Mouse (Mus musculus) kidney, embryonic 15.5 days (tissue): ENCODE data around the gene Anks1b. TPM values are rescaled to one million over a fixed set of nuclear protein-coding genes. Genes with fewer than 3 reads are reported as not detected.

Experiments used
- ATAC-seq: fragments of 200-750 bp; cut with Nextera tagmentation; replicated peaks from 2 replicates; pipeline ENCODE4 v1.8.0; 2017; ENCODE audit warnings: moderate TSS enrichment; ENCODE audit not compliant: low FRiP score
- H3K27ac ChIP-seq: fragments of 300-500 bp; sonication (generic); 2 replicates; pipeline ENCODE4 v1.5.1; 2015; ENCODE audit warnings: mild to moderate bottlenecking, inconsistent platforms
- H3K27me3 ChIP-seq: fragments of 300-500 bp; sonication (generic); 2 replicates; pipeline ENCODE4 v1.6.1; 2015; ENCODE audit warnings: inconsistent platforms
- H3K36me3 ChIP-seq: fragments of 300-500 bp; sonication (generic); 2 replicates; pipeline ENCODE4 v1.6.1; 2015; ENCODE audit warnings: inconsistent platforms
- H3K4me1 ChIP-seq: fragments of 300-500 bp; sonication (generic); 2 replicates; pipeline ENCODE4 v1.6.1; 2015; ENCODE audit warnings: inconsistent platforms
- H3K4me2 ChIP-seq: fragments of 300-500 bp; sonication (generic); 2 replicates; pipeline ENCODE4 v1.6.1; 2015; ENCODE audit warnings: moderate library complexity, mild to moderate bottlenecking, inconsistent platforms
- H3K4me3 ChIP-seq: fragments of 300-500 bp; sonication (generic); replicated peaks from 2 replicates; pipeline ENCODE4 v1.5.1; 2015; ENCODE audit warnings: mild to moderate bottlenecking, inconsistent platforms
- H3K9ac ChIP-seq: fragments of 300-500 bp; sonication (generic); 2 replicates; pipeline ENCODE4 v1.6.1; 2015; ENCODE audit warnings: mild to moderate bottlenecking, inconsistent platforms
- H3K9me3 ChIP-seq: fragments of 300-500 bp; sonication (generic); replicated peaks from 2 replicates; pipeline ENCODE4 v1.6.1; 2016; ENCODE audit warnings: inconsistent platforms
- WGBS: fragments of 180-500 bp; shearing (Covaris S2); methylation state at CpG from one replicate; pipeline ENCODE4 v1.1.7; 2015; ENCODE audit warnings: mixed read lengths; 5-methylcytosine and 5-hydroxymethylcytosine counted together
- polyA plus RNA-seq: library from polyadenylated mRNA; unstranded; fragments of >200 nt; fragmentation: Nextera tagmentation; extraction: Ambion mirVana; gene quantifications from 2 replicates; pipeline ENCODE4 v1.2.1, GENCODE M21; 2015

The Anks1b gene
- polyA plus RNA-seq, 1 experiment from 2014 or later, result 4.1 TPM

- Histone ChIP-seq H3K9me3 (no peaks in the 10 kb centered on the region), H3K27me3 (no peaks in the 10 kb centered on the region), H3K4me3 (no peak overlapping the region), H3K4me2 (no peak overlapping the region), H3K36me3 (no peaks in the 10 kb centered on the region), H3K27ac (no peak overlapping the region), H3K9ac (no peak overlapping the region), H3K4me1 (no peaks in the 10 kb centered on the region)
- ATAC-seq, result no peak
- WGBS, result 77% methylated on average over 14 of the region's 14 CpGs
These were observed 1068.8 kb downstream of the Anks1b start for GRCm38 (mm10) chr10:90942001-90942700.

- Histone ChIP-seq H3K9me3 (no peaks in the 10 kb centered on the region), H3K36me3 (no peaks in the 10 kb centered on the region), H3K4me2 (no peak overlapping the region), H3K27me3 (no peaks in the 10 kb centered on the region), H3K4me3 (no peak overlapping the region), H3K27ac (no peak overlapping the region), H3K4me1 (no peaks in the 10 kb centered on the region), H3K9ac (no peak overlapping the region)
- 86% methylated on average over 6 of the region's 6 CpGs for WGBS
- no peak for ATAC-seq
These were observed 1073.7 kb downstream of the Anks1b start for GRCm38 (mm10) chr10:90947043-90947442.

GRCm38 (mm10) chr10:90947608-90948373 lies 1074.5 kb downstream of the Anks1b start:
- Histone ChIP-seq H3K9me3 (no peaks in the 10 kb centered on the region), H3K27ac (no peak overlapping the region), H3K36me3 (no peaks in the 10 kb centered on the region), H3K9ac (no peak overlapping the region), H3K4me3 (no peak overlapping the region), H3K4me1 (no peaks in the 10 kb centered on the region), H3K4me2 (no peak overlapping the region), H3K27me3 (no peaks in the 10 kb centered on the region)
- no peak for ATAC-seq
- WGBS, result 92% methylated on average over 18 of the region's 18 CpGs

- no peaks in the 10 kb centered on the region for H3K9me3 ChIP-seq
- no peak overlapping the region for H3K4me2 ChIP-seq
- H3K27me3 ChIP-seq, result no peaks in the 10 kb centered on the region
- H3K4me3 ChIP-seq, result no peak overlapping the region
- H3K27ac ChIP-seq, result no peak overlapping the region
- H3K9ac ChIP-seq, result no peak overlapping the region
- 90% methylated on average over 15 of the region's 15 CpGs for WGBS
- no peaks in the 10 kb centered on the region for H3K36me3 ChIP-seq
- no peak for ATAC-seq
- no peaks in the 10 kb centered on the region for H3K4me1 ChIP-seq
These were observed 1079.9 kb downstream of the Anks1b start for GRCm38 (mm10) chr10:90953103-90953709.

- ATAC-seq, result no peak
- H3K9ac ChIP-seq, result no peak overlapping the region
- WGBS, result 60% methylated on average over 6 of the region's 6 CpGs
- H3K27me3 ChIP-seq, result no peaks in the 10 kb centered on the region
- no peaks in the 10 kb centered on the region for H3K9me3 ChIP-seq
- H3K4me2 ChIP-seq, result no peak overlapping the region
- no peak overlapping the region for H3K27ac ChIP-seq
- no peaks in the 10 kb centered on the region for H3K4me1 ChIP-seq
- no peak overlapping the region for H3K4me3 ChIP-seq
- no peaks in the 10 kb centered on the region for H3K36me3 ChIP-seq
These were observed 1080.5 kb downstream of the Anks1b start for GRCm38 (mm10) chr10:90953821-90954220.

- Histone ChIP-seq H3K4me3 (no peak overlapping the region), H3K36me3 (no peaks in the 10 kb centered on the region), H3K4me2 (no peak overlapping the region), H3K9me3 (no peaks in the 10 kb centered on the region), H3K27ac (no peak overlapping the region), H3K4me1 (no peaks in the 10 kb centered on the region), H3K27me3 (peaks cover 6% of the 10 kb centered on the region; the same call in 1 of the 2 replicates), H3K9ac (no peak overlapping the region)
- WGBS, result 70% methylated on average over 7 of the region's 7 CpGs
- no peak for ATAC-seq
These were observed 1087.1 kb downstream of the Anks1b start for GRCm38 (mm10) chr10:90960374-90960773.

- WGBS, result 32% methylated on average over 9 of the region's 9 CpGs
- no peak for ATAC-seq
- no peak overlapping the region for H3K4me2 ChIP-seq
- no peak overlapping the region for H3K4me3 ChIP-seq
- no peaks in the 10 kb centered on the region for H3K36me3 ChIP-seq
- H3K9ac ChIP-seq, result no peak overlapping the region
- H3K9me3 ChIP-seq, result no peaks in the 10 kb centered on the region
- H3K27me3 ChIP-seq, result peaks cover 42% of the 10 kb centered on the region
- peaks cover 9% of the 10 kb centered on the region for H3K4me1 ChIP-seq
- no peak overlapping the region for H3K27ac ChIP-seq
These were observed 1091.2 kb downstream of the Anks1b start for GRCm38 (mm10) chr10:90964511-90964910.

GRCm38 (mm10) chr10:90965671-90966315 lies 1092.5 kb downstream of the Anks1b start:
- no peak for ATAC-seq
- H3K27me3 ChIP-seq, result peaks cover 49% of the 10 kb centered on the region
- no peak overlapping the region for H3K27ac ChIP-seq
- peaks cover 19% of the 10 kb centered on the region for H3K4me1 ChIP-seq
- WGBS, result 59% methylated on average over 14 of the region's 14 CpGs
- H3K4me3 ChIP-seq, result no peak overlapping the region
- H3K9ac ChIP-seq, result no peak overlapping the region
- no peaks in the 10 kb centered on the region for H3K36me3 ChIP-seq
- no peak overlapping the region for H3K4me2 ChIP-seq
- no peaks in the 10 kb centered on the region for H3K9me3 ChIP-seq

GRCm38 (mm10) chr10:90966821-90967220 lies 1093.5 kb downstream of the Anks1b start:
- Histone ChIP-seq H3K9ac (no peak overlapping the region), H3K36me3 (no peaks in the 10 kb centered on the region), H3K9me3 (no peaks in the 10 kb centered on the region), H3K27me3 (peaks cover 49% of the 10 kb centered on the region), H3K4me2 (no peak overlapping the region), H3K27ac (no peak overlapping the region), H3K4me3 (no peak overlapping the region), H3K4me1 (peaks cover 19% of the 10 kb centered on the region)
- WGBS, result 12% methylated on average over 9 of the region's 9 CpGs
- ATAC-seq, result no peak

GRCm38 (mm10) chr10:90968247-90968646 lies 1094.9 kb downstream of the Anks1b start:
- no peak for ATAC-seq

GRCm38 (mm10) chr10:90969355-90970174 lies 1096.3 kb downstream of the Anks1b start:
- Histone ChIP-seq H3K9ac (peak overlapping the region; percentile 31), H3K27ac (no peak overlapping the region), H3K27me3 (peaks cover 49% of the 10 kb centered on the region), H3K4me2 (peak overlapping the region; percentile 96), H3K36me3 (no peaks in the 10 kb centered on the region), H3K9me3 (no peaks in the 10 kb centered on the region), H3K4me1 (peaks cover 19% of the 10 kb centered on the region), H3K4me3 (peak overlapping the region; percentile 50)
- ATAC-seq, result peak; percentile 69
- under 1% methylated on average over 71 of the region's 72 CpGs for WGBS

More at GRCm38 (mm10) chr10:90968247-90968646, 1094.9 kb downstream of the Anks1b start:
- 96% methylated on average over 10 of the region's 10 CpGs for WGBS
- Histone ChIP-seq H3K4me1 (peaks cover 19% of the 10 kb centered on the region), H3K9ac (no peak overlapping the region), H3K4me3 (no peak overlapping the region), H3K27ac (no peak overlapping the region), H3K4me2 (no peak overlapping the region), H3K9me3 (no peaks in the 10 kb centered on the region), H3K27me3 (peaks cover 49% of the 10 kb centered on the region), H3K36me3 (no peaks in the 10 kb centered on the region)
